Mouse (Mus musculus): ENCODE data around the gene Uckl1. TPM values are rescaled to one million over a fixed set of nuclear protein-coding genes. Genes with fewer than 3 reads are reported as not detected.
A peak's percentile ranks its signal among the peaks of the same experiment; 100 is the strongest.

The Uckl1 gene
- total RNA-seq, 2 experiments from 2014 or later: 79.1 to 84.8 TPM

GRCm38 (mm10) chr2:181521491-181521890 lies 63.2 kb downstream of the Uckl1 start:
- DNase-seq (ENCODE audit: low spot score in 2 of 2): no peak

GRCm38 (mm10) chr2:181520936-181521227 lies 63.8 kb downstream of the Uckl1 start:
- no peak for DNase-seq (ENCODE audit: low spot score in 2 of 2)

- peak; percentile 94 for DNase-seq (ENCODE audit: low spot score in 2 of 2)
These were observed 64.4 kb downstream of the Uckl1 start, which contains the start of gene Dnajc5 for GRCm38 (mm10) chr2:181520118-181520935. Dnajc5 (plus strand) TSS chr2:181520485.

- DNase-seq (ENCODE audit: low spot score in 2 of 2): no peak
These were observed 65.5 kb downstream of the Uckl1 start for GRCm38 (mm10) chr2:181519201-181519600.

Small RNA genes lying within 50 kb of the gene (microRNA-seq; reads per million reads assigned to microRNA genes)
- 0 reads per million in 2 experiments for gene Mir7006 (ENCODE audit: borderline number of aligned reads in 2 of 2)

Other genes starting within 250 kb of the Uckl1 start
- gene Zgpat, start 220.0 kb downstream of the Uckl1 start, total RNA-seq (2021): 10 to 100 TPM; 50.8 to 51.0 TPM
- 10 to 100 TPM; 48.9 to 51.8 TPM for gene Arfrp1, start 219.5 kb downstream of the Uckl1 start, total RNA-seq (2021)
- gene Lime1, start 204.8 kb downstream of the Uckl1 start, total RNA-seq (2021): 10 to 100 TPM; 17.1 to 23.0 TPM
- 10 to 100 TPM; 12.0 to 16.2 TPM for gene Zbtb46, start 125.5 kb downstream of the Uckl1 start, total RNA-seq (2021)
- gene Abhd16b, start 91.7 kb downstream of the Uckl1 start, total RNA-seq (2021): not detected
- 100 to 1,000 TPM in 1 of 2 experiments, 10 to 100 TPM in 1; 96.6 to 100 TPM for gene Tpd52l2, start 87.8 kb downstream of the Uckl1 start, total RNA-seq (2021)
- 10 to 100 TPM; 97.2 to 97.4 TPM for gene Dnajc5, start 64.4 kb downstream of the Uckl1 start, total RNA-seq (2021)
- 10 to 100 TPM; 60.6 to 65.2 TPM for gene Prpf6, start 7.0 kb upstream of the Uckl1 start, total RNA-seq (2021)
- 10 to 100 TPM; 37.4 to 49.0 TPM for gene Zfp512b, start 7.9 kb upstream of the Uckl1 start, total RNA-seq (2021)
- 1 to 10 TPM; 8.3 to 8.7 TPM for gene Samd10, start 14.3 kb upstream of the Uckl1 start, total RNA-seq (2021)
- under 1 TPM in 1 of 2 experiments, not detected in 1; 0.42 TPM for gene Gm29797, start 72.1 kb upstream of the Uckl1 start, total RNA-seq (2021)
- 10 to 100 TPM; 25.7 to 41.7 TPM for gene Sox18, start 86.7 kb upstream of the Uckl1 start, total RNA-seq (2021)
- 1 to 10 TPM; 8.7 to 8.9 TPM for gene Tcea2, start 95.4 kb upstream of the Uckl1 start, total RNA-seq (2021)
- 10 to 100 TPM; 18.8 to 22.5 TPM for gene Rgs19, start 109.1 kb upstream of the Uckl1 start, total RNA-seq (2021)
- gene Lkaaear1, start 113.5 kb upstream of the Uckl1 start, total RNA-seq (2021): not detected
- 1 to 10 TPM in 1 of 2 experiments, under 1 TPM in 1; 0.80 to 2.7 TPM for gene Oprl1, start 130.1 kb upstream of the Uckl1 start, total RNA-seq (2021)
- 1 to 10 TPM; 2.3 to 5.9 TPM for gene Myt1, start 178.4 kb upstream of the Uckl1 start, total RNA-seq (2021)